Mouse (Mus musculus) small intestine, adult 2 months (tissue): ENCODE results near the gene Atp2a3. TPM values are rescaled to one million over a fixed set of nuclear protein-coding genes. Genes with fewer than 3 reads are reported as not detected.

Source experiments
- H3K27ac ChIP-seq: fragments of 200-500 bp; 2 replicates; pipeline ENCODE4 v1.5.1; 2012; ENCODE audit warnings: low read depth, low read length, control low read depth, inconsistent platforms; ENCODE audit not compliant: insufficient read depth
- H3K27me3 ChIP-seq: fragments of 200-500 bp; 2 replicates; pipeline ENCODE4 v1.6.1; 2012; ENCODE audit warnings: mild to moderate bottlenecking, moderate library complexity, low read length, inconsistent platforms; ENCODE audit not compliant: control insufficient read depth, insufficient read depth
- H3K36me3 ChIP-seq: fragments of 200-500 bp; 2 replicates; pipeline ENCODE4 v1.6.1; 2012; ENCODE audit warnings: mild to moderate bottlenecking, low read length, control low read depth, inconsistent platforms; ENCODE audit not compliant: control insufficient read depth, insufficient read depth
- H3K4me1 ChIP-seq: fragments of 200-500 bp; 2 replicates; pipeline ENCODE4 v1.6.1; 2012; ENCODE audit warnings: low read length, inconsistent platforms, mixed read lengths; ENCODE audit not compliant: control insufficient read depth, insufficient read depth, insufficient read length
- H3K4me3 ChIP-seq: fragments of 200-500 bp; 2 replicates; pipeline ENCODE4 v1.5.1; 2012; ENCODE audit warnings: low read depth, mild to moderate bottlenecking, control low read depth, inconsistent platforms, low read length, moderate library complexity
- CTCF ChIP-seq: fragments of 200-500 bp; IDR thresholded peaks from 2 replicates; pipeline ENCODE4 v1.5.1; 2012; ENCODE audit warnings: low read depth, mild to moderate bottlenecking, control low read depth, inconsistent platforms, low read length, moderate library complexity, mixed read lengths; ENCODE audit not compliant: insufficient replicate concordance, insufficient read length; ENCODE audit errors: extremely low read depth
- POLR2A ChIP-seq: fragments of 200-500 bp; IDR thresholded peaks from 2 replicates; pipeline ENCODE4 v1.6.1; 2012; ENCODE audit warnings: low read depth, mild to moderate bottlenecking, control low read depth, inconsistent platforms, low read length, moderate library complexity
- WGBS: fragments of 180-500 bp; shearing (Covaris S2); methylation state at CpG from one replicate; pipeline ENCODE4 v1.1.7; 2018; 5-methylcytosine and 5-hydroxymethylcytosine counted together
- polyA plus RNA-seq: library from polyadenylated mRNA; depleted of rRNA; stranded (reverse); fragments of >200 nt; gene quantifications from 2 replicates; pipeline ENCODE4 v1.2.3, GENCODE M21; 2012; rRNA removed

Gene Atp2a3
- 113 and 128 TPM in 2 replicates for polyA plus RNA-seq

DNA sequence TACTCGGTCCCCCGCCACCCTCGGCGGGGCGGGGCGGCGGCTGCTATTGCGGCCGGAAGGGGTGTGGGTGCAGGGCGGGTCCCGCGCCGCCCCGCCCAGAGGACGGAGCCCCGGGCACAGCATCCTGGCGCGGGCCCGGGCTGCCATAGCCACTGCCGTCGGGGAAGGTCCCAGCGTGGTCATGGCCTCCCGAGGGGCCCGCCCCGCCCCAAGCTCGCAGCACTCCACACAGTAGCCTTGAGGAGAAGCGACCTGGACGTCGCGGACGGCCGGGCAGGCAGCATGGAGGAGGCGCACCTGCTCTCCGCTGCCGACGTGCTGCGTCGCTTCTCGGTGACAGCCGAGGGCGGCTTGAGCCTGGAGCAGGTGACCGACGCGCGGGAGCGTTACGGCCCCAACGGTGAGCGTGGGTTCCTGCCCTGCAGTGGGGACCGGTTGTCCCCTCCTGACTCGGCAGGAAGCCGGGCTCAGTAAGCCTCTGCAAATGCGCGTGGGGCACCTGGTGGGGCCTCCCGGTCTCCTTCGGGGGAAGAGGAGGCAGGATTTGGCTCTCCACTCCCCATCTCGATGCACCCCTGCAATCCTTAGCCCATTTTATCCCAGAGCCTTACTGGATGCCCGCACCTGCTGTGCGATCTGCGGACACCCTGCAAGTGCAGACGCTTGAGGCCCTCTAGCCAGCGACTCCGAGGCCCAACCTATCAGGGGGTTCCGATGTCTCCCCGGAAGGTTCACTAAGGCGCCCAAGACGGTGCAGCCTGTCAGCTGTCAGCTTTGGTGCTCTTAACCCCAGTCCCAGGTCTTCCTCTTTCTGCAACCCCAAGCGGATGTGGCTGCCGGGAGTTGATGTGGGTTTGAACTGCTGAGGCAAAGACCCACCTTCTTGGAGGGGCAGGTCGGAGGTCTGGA is at the start of gene Atp2a3:
Gene Atp2a3, plus strand, starts transcription at position 98 of the 909 bp plus-strand sequence.
- no peaks in the 10 kb centered on the region for H3K36me3 ChIP-seq
- no peaks in the 10 kb centered on the region for H3K27me3 ChIP-seq
- peak within 1 kb of the TSS; percentile 70 for H3K4me3 ChIP-seq
- peaks cover 30% of the 10 kb centered on the region for H3K4me1 ChIP-seq
- 5% methylated on average over 70 of the region's 70 CpGs for WGBS
- H3K27ac ChIP-seq: peak within 1 kb of the TSS; percentile 78
- TF ChIP-seq CTCF (no peak), POLR2A (peak; percentile 54)

DNA sequence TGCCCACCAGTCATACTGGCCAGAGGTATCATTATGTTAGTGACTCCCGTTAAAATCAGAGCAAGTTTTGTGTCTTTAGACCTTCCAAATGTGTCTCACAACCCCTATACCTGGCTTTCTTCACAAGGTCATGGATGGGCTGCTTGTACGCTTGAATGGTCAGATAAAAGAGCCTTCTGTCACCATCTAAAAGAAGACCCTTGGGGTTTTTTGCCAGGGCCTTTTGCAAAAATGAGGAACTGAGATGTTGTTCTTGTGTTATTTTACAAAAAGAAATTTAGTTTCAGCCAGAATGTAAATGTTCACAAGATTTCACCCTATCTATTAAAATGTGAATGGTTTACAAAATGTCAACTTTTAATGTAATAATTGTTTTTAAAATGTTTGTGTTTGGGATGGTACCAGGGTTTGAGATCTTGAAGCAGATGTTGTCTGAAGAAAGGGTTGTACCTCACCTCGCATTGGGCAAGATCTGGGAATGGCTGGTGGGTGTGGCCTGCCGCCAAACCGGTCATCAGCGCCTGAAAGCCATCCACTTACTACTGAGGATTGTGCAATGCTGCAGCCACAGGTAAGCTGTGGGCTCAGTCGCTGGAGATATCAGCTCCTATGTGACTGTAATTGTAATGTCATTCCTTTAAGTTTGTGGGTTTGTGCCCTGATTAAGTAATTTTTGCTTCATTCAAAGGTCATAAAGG is 43.5 kb upstream of the Atp2a3 start:
- H3K4me3 ChIP-seq: no peak overlapping the region

DNA sequence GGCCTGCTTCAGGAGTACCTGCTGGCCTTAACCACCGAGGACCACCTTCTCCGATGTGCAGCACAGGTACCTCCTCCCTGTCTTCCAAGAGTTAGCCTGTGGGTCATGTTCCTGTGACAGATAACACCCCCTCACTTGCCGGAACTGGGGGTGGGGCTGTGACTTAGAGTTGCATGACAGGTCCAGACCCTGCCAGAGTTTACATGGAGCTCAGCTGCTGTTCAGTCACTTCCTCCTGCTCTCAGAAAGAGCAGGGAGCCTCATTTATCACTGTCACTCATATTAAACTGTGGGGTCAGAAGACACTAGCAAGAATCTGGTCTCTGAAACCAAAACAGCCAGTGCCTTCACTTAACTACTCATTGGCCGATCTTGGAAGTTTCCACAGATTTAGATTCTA is 37.9 kb upstream of the Atp2a3 start:
- H3K36me3 ChIP-seq: peaks cover 71% of the 10 kb centered on the region
- peaks cover 8% of the 10 kb centered on the region; the same call in 1 of the 2 replicates for H3K4me1 ChIP-seq
- 51% methylated on average over 4 of the region's 4 CpGs for WGBS
- H3K27me3 ChIP-seq: no peaks in the 10 kb centered on the region
- no peak for TF ChIP-seq POLR2A
- H3K4me3 ChIP-seq: no peak overlapping the region
- H3K27ac ChIP-seq: no peak overlapping the region

More for the DNA sequence above, 43.5 kb upstream of the Atp2a3 start:
- peaks cover 86% of the 10 kb centered on the region for H3K36me3 ChIP-seq
- 65% methylated on average over 7 of the region's 7 CpGs for WGBS
- no peak overlapping the region for H3K27ac ChIP-seq
- H3K27me3 ChIP-seq: no peaks in the 10 kb centered on the region
- no peaks in the 10 kb centered on the region for H3K4me1 ChIP-seq
- TF ChIP-seq POLR2A (no peak), CTCF (no peak)

DNA sequence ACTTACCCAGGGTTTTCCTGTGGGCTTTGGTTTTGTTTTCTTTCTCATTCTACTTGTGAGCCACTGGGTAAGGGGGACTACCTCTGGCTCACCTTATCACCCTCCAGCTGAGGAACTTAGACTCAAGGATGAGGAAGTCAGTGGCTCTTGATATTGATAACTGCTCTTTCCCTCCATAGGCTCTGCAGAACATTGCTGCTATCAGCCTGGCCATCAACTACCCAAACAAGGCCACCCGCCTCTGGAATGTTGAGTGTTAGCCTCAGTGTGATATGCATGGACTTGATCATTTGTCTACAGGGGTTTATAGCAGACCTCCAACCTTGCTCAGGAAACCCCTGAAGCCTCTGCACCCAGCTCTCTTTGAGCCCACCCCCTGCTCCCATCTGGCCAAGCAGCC is 36.5 kb upstream of the Atp2a3 start:
- WGBS: 27% methylated on average over 1 of the region's 1 CpGs
- peaks cover 8% of the 10 kb centered on the region; the same call in 1 of the 2 replicates for H3K4me1 ChIP-seq
- H3K36me3 ChIP-seq: peaks cover 60% of the 10 kb centered on the region
- no peak overlapping the region for H3K27ac ChIP-seq
- TF ChIP-seq CTCF: no peak
- TF ChIP-seq POLR2A: no peak
- no peak overlapping the region for H3K4me3 ChIP-seq
- no peaks in the 10 kb centered on the region for H3K27me3 ChIP-seq

DNA sequence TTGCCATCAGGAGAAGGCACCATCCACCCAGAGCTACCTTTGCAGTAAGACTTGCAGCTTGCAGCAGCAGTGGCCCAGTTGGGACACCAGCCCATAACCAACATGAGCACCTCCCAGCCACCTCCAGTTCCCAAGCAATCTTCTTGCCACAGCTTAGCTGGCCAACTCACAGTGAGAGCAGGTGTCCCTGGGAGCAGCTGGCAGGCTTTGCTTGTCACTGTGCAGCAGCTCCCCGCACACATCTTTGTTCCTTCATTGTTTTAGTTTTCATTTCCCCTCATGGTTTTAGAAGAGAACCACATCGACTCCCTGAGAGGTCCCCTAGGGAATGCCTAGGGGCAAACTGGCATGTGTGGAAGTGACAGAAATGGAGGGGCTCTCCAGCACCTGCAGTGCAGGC is 35.9 kb upstream of the Atp2a3 start:
- Histone ChIP-seq H3K4me1 (peaks cover 8% of the 10 kb centered on the region; the same call in 1 of the 2 replicates), H3K4me3 (no peak overlapping the region), H3K27me3 (no peaks in the 10 kb centered on the region), H3K36me3 (peaks cover 57% of the 10 kb centered on the region), H3K27ac (no peak overlapping the region)
- TF ChIP-seq POLR2A (no peak), CTCF (no peak)
- 11% methylated on average over 2 of the region's 2 CpGs for WGBS

DNA sequence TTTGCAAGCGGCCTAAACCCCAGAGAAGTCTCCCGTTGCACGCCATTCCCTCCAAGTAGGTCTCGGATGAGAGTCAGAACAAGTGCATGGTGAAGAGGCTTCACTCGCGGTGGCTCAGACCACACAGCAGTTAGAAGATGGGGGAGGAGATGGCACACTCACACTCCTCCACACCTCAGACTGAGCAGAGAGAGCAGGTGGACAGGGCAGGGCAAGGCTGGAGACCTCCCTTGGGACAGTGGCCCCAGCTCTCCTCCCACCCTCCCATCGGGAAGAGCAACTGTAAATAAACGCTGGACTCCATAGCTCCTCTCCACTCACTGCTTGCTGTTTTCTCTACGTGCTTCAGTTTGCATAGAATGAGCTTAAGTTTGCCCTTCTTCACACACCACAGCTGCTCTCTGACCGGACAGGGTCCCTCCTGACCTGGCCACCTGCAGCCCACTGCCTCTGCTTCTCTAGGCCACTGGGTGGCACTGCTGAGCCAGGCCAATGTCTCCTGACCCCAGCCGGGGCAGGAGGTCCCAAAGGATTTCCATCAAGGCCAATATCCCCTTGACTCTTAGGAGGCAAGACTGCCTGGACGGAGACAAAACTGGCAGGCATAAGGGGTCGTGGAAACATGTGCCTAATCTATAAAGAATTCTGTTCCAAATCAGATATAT is 34.6 kb upstream of the Atp2a3 start:
- Histone ChIP-seq H3K27ac (no peak overlapping the region), H3K36me3 (peaks cover 47% of the 10 kb centered on the region), H3K4me3 (no peak overlapping the region), H3K27me3 (no peaks in the 10 kb centered on the region), H3K4me1 (peaks cover 8% of the 10 kb centered on the region; the same call in 1 of the 2 replicates)
- 53% methylated on average over 13 of the region's 13 CpGs for WGBS
- no peak for TF ChIP-seq POLR2A
- TF ChIP-seq CTCF: peak; percentile 97; the same call in 1 of the 2 replicates

DNA sequence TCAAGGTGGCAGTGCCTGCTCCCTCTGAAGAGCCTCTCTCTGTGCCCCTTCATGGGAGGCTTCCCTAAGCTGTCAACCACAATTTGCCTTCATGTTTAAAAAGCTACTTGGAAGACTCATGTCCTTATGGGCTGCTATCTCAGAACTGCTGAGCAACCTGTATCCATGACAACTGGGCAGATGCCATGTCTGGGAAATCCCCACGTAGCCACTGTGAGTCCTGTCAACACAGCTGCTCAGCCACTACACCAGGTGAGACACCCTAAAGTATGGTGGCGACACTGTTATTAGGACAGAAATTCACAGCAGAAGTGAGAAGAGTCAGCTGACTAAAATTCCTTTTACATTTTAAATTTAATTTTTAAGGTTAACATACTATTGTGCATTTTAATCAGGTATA is 32.5 kb upstream of the Atp2a3 start:
- Histone ChIP-seq H3K36me3 (peaks cover 28% of the 10 kb centered on the region), H3K4me1 (peaks cover 8% of the 10 kb centered on the region; the same call in 1 of the 2 replicates), H3K4me3 (no peak overlapping the region), H3K27me3 (no peaks in the 10 kb centered on the region), H3K27ac (no peak overlapping the region)
- TF ChIP-seq CTCF (no peak), POLR2A (no peak)
- WGBS: 57% methylated on average over 2 of the region's 2 CpGs
